Mouse (Mus musculus): ENCODE data around the gene Slc5a1.

GRCm38 (mm10) chr5:33147691-33148090 is 43.7 kb downstream of the Slc5a1 start:
- TF ChIP-seq USF1 (IDR thresholded peaks at IDR 0.05; ENCODE audit: low read depth): no peak
- no peak for TF ChIP-seq MYOG (IDR thresholded peaks at IDR 0.05; ENCODE audit: control insufficient read depth, extremely low read depth, insufficient read length)
- TF ChIP-seq CTCF (IDR thresholded peaks at IDR 0.05; ENCODE audit: control insufficient read depth, insufficient read depth, insufficient read length): no peak
- no peak for TF ChIP-seq MAX (IDR thresholded peaks at IDR 0.05)
- TF ChIP-seq CEBPB (IDR thresholded peaks at IDR 0.05; ENCODE audit: low read depth): no peak
- TF ChIP-seq MYOD1 (IDR thresholded peaks at IDR 0.05; ENCODE audit: control insufficient read depth, insufficient read length, low read depth): no peak

Data from C2C12 (cell line).